Mouse (Mus musculus) ES-Bruce4 (cell line): Measurements from ENCODE around the gene Rps6kb1.

ENCODE experiments used
- CTCF ChIP-seq: IDR thresholded peaks from one replicate; pipeline ENCODE4 v1.8.1; 2011; ENCODE audit warnings: low read depth, low read length
- EP300 ChIP-seq: IDR thresholded peaks from 2 replicates; pipeline ENCODE4 v1.6.1; 2011; ENCODE audit warnings: low read depth, low read length; ENCODE audit not compliant: insufficient read depth
- POLR2A ChIP-seq: IDR thresholded peaks from one replicate; pipeline ENCODE4 v1.8.1; 2011; ENCODE audit warnings: low read length; ENCODE audit not compliant: insufficient read depth

- TF ChIP-seq CTCF (no peak), POLR2A (no peak), EP300 (no peak)
These were observed 48.4 kb upstream of the Rps6kb1 start for GRCm38 (mm10) chr11:86592993-86593392.
